Mouse (Mus musculus): ENCODE data around the gene Eef2k.
A peak's percentile ranks its signal among the peaks of the same experiment; 100 is the strongest.
"Not testable (repeated sequence)": the region's sequence is repeated elsewhere in the genome, so short reads cannot be mapped to it uniquely, and the experiment has no call there.

Eef2k gene

GRCm38 (mm10) chr7:120881451-120881850 is 38.8 kb downstream of the Eef2k start:
- no peak for DNase-seq (ENCODE audit: low spot score in 2 of 2)

DNA sequence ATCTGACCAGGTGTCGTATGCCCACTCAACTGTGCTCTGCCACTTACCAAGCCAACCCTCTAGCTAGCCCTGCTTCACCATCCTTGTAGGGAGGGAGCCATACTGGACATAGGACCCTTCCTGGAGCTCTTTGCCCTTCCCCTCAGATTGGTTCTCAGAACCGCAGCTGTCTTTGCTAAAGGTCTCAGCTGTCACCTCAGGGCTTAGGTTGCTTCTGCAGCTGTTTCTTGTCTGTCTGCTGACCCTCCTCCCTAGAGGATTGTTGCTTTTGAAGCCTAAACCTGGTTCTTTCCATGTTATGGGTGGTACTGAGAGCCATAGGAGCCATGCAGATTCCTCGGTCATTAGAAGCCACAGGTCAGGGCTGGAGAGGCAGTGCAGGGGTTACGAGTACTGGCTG is 40.0 kb downstream of the Eef2k start:
- DNase-seq (ENCODE audit: low spot score in 2 of 2), result no peak

- DNase-seq (ENCODE audit: low spot score in 2 of 2), result no peak
Observed at GRCm38 (mm10) chr7:120883523-120884290, 41.1 kb downstream of the Eef2k start.

- no peak for DNase-seq (ENCODE audit: low spot score in 2 of 2)
Observed at GRCm38 (mm10) chr7:120884746-120885145, 42.1 kb downstream of the Eef2k start.

GRCm38 (mm10) chr7:120893123-120893522 is 50.5 kb downstream of the Eef2k start:
- DNase-seq (ENCODE audit: low spot score in 2 of 2), result no peak

DNA sequence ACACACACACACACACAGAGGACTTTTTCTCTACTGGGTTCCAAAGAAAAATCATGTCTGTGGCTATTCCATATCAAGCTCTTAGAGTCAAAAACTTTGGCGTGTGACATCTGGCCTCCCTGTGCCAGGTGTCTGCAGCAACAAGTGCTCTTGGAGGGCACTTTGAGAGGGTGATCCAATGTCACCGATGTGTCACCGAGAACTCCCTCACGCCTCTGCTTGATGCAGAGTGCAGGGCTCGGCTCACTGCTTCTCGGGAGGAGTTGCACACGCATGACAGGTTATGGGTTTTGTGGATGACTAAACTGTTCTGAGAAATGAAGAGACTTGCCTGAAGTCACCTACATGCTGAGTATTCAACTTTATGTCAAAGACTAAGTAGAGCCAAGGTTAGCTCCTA is 54.4 kb downstream of the Eef2k start:
- no peak for DNase-seq (ENCODE audit: low spot score in 2 of 2)

DNA sequence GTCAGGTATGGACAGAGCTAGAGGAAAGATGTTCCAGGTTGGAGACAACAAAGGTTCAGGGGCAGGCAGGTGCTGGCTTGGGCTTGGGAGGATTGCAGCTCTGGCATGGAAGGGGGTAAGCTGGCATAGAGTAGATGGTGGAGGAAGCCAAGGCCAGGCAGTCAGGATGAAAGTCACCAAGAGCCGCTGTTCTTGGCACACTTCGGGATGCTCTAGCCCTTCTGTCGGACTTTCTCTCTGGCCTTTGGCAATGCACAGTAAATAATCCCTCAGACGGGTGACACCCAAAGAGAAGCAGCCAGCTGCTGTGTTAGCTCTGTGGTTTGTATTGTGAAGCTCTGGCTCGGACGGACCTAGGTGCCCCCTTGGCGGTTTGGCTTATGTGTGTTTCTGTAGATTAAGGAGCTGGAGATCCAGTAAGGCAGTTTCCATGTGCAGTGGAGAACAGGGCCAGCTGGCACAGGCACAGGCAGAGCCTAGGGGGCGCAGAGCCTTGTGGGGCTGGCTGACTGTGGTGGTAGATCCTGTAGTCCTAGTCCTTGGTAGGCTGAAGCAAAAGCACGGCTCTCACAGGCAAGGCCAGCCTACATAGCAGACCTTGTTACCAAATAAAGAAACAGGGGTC is 55.2 kb downstream of the Eef2k start:
- DNase-seq (ENCODE audit: low spot score in 2 of 2), result no peak

DNA sequence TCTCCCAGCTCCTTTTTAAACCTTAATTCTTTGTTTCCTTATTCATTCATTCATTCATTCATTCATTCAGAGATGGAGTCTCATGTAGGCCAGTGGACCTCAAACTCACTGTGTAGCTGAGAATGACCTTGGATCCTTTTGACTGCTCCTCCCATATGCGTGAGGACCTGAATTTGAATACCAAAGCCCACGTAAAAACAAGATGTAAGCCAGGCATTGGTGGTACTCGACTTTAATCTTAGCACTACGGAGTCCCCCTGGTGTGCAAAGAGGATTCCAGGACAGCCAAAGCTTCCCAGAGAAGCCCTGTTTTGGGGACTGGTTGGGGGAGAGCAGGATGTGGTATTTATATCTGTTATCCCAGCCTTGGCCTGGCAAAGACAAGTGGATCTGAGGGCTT is 57.6 kb downstream of the Eef2k start:
- no peak for DNase-seq (ENCODE audit: low spot score in 2 of 2)

GRCm38 (mm10) chr7:120901701-120902100 is 59.1 kb downstream of the Eef2k start:
- no peak for DNase-seq (ENCODE audit: low spot score in 2 of 2)

DNA sequence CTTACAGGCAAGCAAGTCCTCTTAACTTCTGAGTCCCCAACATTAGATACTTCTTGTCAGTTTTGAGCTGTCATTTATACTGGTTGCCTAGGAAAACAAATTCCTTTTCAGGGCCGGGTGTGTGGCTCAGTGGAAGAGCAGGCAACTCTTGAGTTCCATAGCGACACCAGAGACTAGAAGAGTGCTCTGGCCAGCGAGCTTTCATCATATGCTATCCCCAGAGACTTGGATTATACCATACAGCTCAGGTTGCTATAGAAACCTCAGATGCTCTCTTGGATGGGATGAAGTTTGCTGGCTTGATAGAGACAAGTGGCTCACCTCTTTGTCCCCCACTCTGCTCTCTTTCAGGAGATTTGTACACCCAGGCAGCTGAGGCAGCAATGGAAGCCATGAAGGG is 60.3 kb downstream of the Eef2k start:
- no peak for DNase-seq (ENCODE audit: low spot score in 2 of 2)

DNA sequence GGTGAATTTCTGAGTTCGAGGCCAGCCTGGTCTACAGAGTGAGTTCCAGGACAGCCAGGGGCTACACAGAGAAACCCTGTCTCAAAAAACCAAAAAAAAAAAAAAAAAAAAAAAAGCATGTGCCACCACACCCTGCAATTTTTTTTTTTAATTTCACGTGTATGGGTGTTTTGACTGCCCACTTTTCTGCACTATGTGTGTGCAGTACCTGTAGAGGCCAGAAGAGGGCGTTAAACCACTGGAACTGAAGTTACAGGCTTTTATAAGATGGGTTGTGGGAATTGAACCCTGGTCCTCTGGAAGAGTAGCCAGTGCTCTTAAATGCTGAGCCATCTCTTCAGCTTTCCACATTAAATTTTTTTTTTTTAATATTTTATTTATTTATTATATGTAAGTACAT is 67.5 kb downstream of the Eef2k start:
- DNase-seq (ENCODE audit: low spot score in 2 of 2), result not testable (repeated sequence)

DNA sequence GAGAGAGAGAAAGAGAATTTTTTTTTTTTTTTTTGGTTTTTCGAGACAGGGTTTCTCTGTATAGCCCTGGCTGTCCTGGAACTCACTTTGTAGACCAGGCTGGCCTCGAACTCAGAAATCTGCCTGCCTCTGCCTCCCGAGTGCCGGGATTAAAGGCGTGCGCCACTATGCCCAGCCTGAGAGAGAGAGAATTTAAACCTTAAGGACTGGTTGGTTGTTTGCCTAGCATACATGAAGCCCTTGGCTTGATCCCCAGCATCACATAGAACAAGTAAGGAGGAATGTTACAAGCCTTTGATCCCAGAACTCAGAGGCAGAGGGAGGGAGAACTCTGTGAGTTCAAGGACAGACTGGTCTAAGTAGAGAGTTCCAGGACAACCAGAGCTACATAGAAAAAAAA is 68.6 kb downstream of the Eef2k start:
- DNase-seq (ENCODE audit: low spot score in 2 of 2), result not testable (repeated sequence)

- DNase-seq (ENCODE audit: low spot score in 2 of 2), result no peak
Observed at GRCm38 (mm10) chr7:120913332-120913731, 70.7 kb downstream of the Eef2k start.

- DNase-seq (ENCODE audit: low spot score in 2 of 2), result no peak
Observed at GRCm38 (mm10) chr7:120916262-120916875, 73.7 kb downstream of the Eef2k start.

GRCm38 (mm10) chr7:120917279-120917591 is 74.6 kb downstream of the Eef2k start:
- DNase-seq (ENCODE audit: low spot score in 2 of 2), result no peak

GRCm38 (mm10) chr7:120917592-120918461 is 75.2 kb downstream of the Eef2k start, which contains the start of gene Polr3e:
TSS of gene Polr3e (plus strand) at chr7:120917744.
- peak; percentile 97 to 99 for DNase-seq (ENCODE audit: low spot score in 2 of 2)

GRCm38 (mm10) chr7:120918526-120918962 is 75.9 kb downstream of the Eef2k start:
- DNase-seq (ENCODE audit: low spot score in 2 of 2), result peak; percentile 58 to 77

DNA sequence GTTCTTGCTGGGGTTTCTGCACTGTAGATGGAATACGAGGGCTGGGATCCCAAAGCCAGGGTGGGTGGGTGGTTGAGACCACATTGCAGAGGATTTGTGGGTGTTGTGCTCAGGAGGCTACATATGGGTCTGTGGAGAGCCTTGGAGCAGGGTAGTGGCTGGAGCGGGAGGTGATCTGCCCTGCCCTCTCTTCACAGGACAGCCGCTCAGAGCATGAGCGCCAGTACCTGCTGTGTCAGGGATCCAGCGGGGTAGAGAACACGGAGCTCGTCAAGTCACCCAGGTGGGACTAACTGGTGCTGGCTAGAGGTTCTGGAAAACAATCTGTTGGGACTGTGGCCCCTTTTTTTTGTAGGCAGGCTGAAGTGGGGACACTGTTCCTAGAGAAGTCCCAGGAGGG is 90.5 kb downstream of the Eef2k start:
- no peak for DNase-seq (ENCODE audit: low spot score in 2 of 2)

- no peak for DNase-seq (ENCODE audit: low spot score in 2 of 2)
Observed at GRCm38 (mm10) chr7:120933680-120934195, 91.1 kb downstream of the Eef2k start.

DNA sequence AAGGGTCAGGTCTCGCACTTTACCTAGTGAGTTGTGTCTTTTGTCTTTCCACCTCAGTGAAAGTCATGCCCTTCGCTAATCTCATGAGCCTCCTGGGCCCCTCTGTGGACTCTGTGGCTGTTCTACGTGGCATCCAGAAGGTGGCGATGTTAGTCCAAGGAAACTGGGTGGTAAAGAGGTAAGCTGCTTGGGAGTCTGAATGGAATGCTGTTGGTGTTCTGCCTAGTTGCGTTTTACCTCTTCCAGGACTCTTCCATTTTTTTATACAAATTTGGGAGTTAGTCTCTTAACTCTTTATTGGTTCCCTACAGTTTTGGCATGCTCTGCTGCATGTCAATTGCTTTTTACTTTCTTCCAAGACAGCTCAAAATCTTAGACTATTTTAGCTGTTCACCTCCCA is 92.1 kb downstream of the Eef2k start:
- DNase-seq (ENCODE audit: low spot score in 2 of 2), result peak; percentile 23 to 59

DNA sequence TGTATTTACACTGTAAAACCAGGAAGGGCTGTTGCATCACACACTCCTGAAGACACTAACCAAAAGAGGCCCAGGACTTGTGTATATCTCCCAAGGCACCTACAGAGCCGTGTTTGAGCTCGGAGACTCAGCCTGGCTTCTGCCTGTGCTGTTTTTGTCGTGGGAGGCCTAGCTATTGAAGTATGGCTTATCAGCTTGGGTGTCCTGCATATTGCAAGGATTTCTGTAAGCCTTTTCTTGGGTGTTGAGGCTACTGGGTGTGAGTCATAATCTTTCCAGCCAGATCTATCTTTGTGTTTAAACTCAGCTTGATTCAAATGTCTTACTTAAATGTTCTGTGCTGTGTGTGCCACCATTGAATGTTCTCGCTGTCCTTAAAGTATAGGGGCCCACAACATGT is 93.9 kb downstream of the Eef2k start:
- DNase-seq (ENCODE audit: low spot score in 2 of 2), result no peak

DNA sequence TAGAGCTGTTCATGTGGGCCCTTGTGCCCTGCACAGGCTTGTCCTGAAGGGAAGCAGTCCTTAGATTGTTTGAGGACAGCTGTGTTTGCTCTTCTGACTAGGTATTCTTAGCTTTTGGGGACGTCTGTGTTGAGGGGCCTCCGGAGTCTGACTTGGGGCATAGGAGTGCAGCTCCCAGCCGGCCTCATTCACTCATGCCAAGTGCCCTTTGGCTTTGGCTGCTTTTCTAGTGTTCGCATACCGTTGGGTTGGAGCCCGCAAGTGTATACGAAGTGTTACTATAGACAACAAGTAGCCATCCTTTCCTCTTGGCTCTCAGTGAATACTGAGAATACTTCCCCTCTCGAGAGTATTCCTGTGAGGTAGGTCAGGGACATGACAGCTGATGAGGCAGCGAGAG is 95.6 kb downstream of the Eef2k start:
- DNase-seq (ENCODE audit: low spot score in 2 of 2), result no peak

Data from thymus, postnatal 10 days (tissue).